Mouse (Mus musculus): ENCODE measurements at regions not wholly inside any gene's neighbourhood (a gene's known extent, or its start where the extent isn't known, plus 50 kb on each side); places are given as distances from the start of the nearest gene placed in this dataset.
A peak's percentile ranks its signal among the peaks of the same experiment; 100 is the strongest.

DNA sequence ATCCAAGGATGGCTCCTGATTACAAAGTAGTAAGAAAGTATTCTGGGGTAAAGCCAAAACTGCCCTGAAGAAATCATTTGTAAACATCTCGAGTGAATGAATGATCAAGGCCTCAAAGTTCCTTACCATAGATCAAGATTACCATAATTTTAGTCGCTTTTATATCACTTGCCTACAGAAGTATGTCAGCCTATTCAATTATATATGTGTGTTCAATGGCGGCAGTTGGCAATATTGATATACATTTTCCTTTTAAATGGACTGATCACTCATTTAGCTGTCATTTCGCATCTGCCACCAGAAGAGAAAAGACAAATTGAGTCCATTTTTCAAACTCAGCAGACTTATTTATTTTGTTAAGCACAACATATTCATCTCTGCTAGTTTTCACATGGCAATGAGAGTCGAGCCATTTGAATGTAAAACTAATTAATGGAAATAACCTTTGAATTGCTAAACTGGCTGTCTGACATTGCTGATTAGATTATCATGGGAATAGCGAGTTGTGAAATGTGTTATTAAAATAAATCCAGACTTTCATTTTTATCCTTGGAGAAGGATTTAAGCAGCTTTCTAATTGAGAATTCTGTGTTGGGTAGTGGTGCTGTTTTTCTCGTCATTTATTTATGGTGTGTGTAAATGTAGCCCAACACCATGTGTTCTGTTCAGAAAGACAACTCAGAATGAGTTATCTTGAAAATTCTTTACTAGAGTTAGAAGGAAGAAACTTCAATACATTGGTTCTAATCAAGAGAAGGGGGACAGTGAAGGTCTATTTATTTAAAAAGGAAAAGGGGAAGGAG is 350.6 kb upstream of the Clec14a start:
- no peak for DNase-seq
- Histone ChIP-seq H3K4me1 (ENCODE audit: control insufficient read depth, insufficient read depth, low read length) (no peaks in the 10 kb centered on the region), H3K9me3 (ENCODE audit: control insufficient read depth, low read length) (no peaks in the 10 kb centered on the region), H3K27me3 (ENCODE audit: control insufficient read depth, insufficient read depth, low read length) (no peaks in the 10 kb centered on the region), H3K27ac (replicated peaks; ENCODE audit: low read depth, low read length) (no peak overlapping the region), H3K4me3 (replicated peaks; ENCODE audit: low read depth, low read length) (no peak overlapping the region), H3K4me2 (ENCODE audit: low read length) (no peak overlapping the region), H3K9ac (replicated peaks; ENCODE audit: low read length) (no peak overlapping the region), H3K36me3 (ENCODE audit: control insufficient read depth, insufficient read depth, low read length) (no peaks in the 10 kb centered on the region)
- ATAC-seq (ENCODE audit: low FRiP score, low TSS enrichment): no peak
- WGBS: 73% methylated on average over 7 of the region's 7 CpGs

DNA sequence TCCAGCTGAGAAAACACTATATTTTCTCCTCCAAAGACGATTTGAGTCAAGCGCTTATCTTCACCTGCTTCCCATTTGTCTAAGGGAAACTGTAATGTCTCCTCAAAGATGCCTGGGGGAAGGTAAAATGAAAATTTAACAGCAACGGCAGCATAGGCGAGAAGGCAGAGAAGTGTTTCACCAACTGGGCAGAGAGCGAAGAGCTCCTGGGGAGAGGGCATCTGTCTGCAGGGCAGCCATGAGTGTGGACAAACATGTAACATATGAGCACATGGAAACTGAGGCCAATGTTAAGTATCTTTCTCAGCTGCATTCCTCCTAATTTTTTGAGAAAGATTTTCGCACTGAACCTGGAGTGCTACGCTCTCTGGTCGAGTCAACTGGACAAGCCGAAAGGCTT is 325.7 kb upstream of the Clec14a start:
- Histone ChIP-seq H3K4me1 (ENCODE audit: control insufficient read depth, insufficient read depth, low read length) (0 out of 2 replicates have a peak, but pooled peaks cover 10% of the 10 kb centered on the region), H3K4me2 (ENCODE audit: low read length) (no peak overlapping the region), H3K27ac (replicated peaks; ENCODE audit: low read depth, low read length) (no peak overlapping the region), H3K9ac (replicated peaks; ENCODE audit: low read length) (no peak overlapping the region), H3K27me3 (ENCODE audit: control insufficient read depth, insufficient read depth, low read length) (no peaks in the 10 kb centered on the region), H3K36me3 (ENCODE audit: control insufficient read depth, insufficient read depth, low read length) (no peaks in the 10 kb centered on the region), H3K9me3 (ENCODE audit: control insufficient read depth, low read length) (no peaks in the 10 kb centered on the region), H3K4me3 (replicated peaks; ENCODE audit: low read depth, low read length) (no peak overlapping the region)
- ATAC-seq (ENCODE audit: low FRiP score, low TSS enrichment) (no peak), DNase-seq (no peak)
- WGBS: 87% methylated on average over 9 of the region's 9 CpGs

DNA sequence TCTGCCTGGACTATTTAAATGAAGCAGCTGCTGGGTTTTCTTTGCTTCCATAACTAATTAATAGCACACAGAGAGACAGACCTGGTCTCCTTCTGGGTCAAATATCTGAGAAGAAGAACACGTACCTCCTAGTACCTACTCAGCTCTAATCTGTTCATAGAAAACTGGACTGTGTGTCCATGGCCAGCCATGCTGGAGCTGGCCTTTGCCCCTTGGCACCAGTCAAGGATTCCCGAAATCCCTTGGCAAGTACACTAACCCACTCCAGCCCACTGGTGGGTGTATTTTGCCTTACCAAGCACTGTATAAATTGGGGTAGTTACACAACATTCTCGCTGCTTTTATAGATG is 322.4 kb upstream of the Clec14a start:
- Histone ChIP-seq H3K4me3 (replicated peaks; ENCODE audit: low read depth, low read length) (no peak overlapping the region), H3K36me3 (ENCODE audit: control insufficient read depth, insufficient read depth, low read length) (no peaks in the 10 kb centered on the region), H3K4me2 (ENCODE audit: low read length) (no peak overlapping the region), H3K27me3 (ENCODE audit: control insufficient read depth, insufficient read depth, low read length) (no peaks in the 10 kb centered on the region), H3K27ac (replicated peaks; ENCODE audit: low read depth, low read length) (0 out of 2 replicates have a peak overlapping the region, but pooled peaks have one; percentile 37), H3K4me1 (ENCODE audit: control insufficient read depth, insufficient read depth, low read length) (0 out of 2 replicates have a peak, but pooled peaks cover 10% of the 10 kb centered on the region), H3K9ac (replicated peaks; ENCODE audit: low read length) (no peak overlapping the region), H3K9me3 (ENCODE audit: control insufficient read depth, low read length) (no peaks in the 10 kb centered on the region)
- 0 out of 2 replicates have a peak, but pooled peaks have one; percentile 11 for ATAC-seq (ENCODE audit: low FRiP score, low TSS enrichment)
- DNase-seq: no peak
- 77% methylated on average over 3 of the region's 3 CpGs for WGBS

DNA sequence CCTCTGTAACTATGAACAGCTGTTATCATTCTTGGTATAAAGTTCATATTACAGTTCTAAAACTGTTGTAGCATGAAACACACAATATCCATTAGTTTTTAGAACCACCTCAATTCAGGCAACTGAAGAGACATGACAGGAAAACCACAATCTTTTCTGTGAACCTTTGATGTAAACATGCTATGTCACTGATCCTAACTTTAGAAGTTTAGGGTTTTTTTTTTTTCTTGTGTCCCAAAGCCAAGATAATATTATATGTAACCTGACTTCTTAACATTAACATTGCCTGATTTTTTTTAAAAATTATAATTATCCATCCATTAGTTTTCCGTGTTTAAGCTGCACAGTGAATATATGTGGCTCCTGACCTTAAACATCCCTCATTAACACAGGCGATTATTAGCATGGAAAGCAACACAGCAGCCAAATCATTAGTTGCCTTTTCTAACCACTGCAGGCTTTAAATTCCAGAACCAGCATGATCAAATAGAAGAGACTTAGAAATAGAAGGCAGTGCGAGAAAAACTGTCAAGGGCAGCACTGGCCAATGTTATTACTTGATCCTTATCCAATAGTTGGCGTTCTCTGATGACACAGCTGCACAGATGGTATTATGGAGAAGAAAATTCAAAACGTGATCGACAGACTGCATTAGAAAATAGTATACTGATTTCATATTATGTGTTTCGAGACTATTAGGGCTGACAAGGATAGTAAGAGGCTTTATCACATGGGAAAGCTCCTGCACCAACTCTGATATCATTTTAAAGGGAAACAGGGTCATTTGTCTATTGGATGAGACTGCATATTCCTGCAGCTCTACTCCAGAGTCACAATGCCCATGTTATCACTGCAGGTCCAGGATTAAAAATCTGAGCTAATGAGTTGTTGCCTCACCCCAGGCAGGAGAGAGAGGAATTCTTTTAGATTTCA is 321.7 kb upstream of the Clec14a start:
- Histone ChIP-seq H3K9ac (replicated peaks; ENCODE audit: low read length) (no peak overlapping the region), H3K36me3 (ENCODE audit: control insufficient read depth, insufficient read depth, low read length) (no peaks in the 10 kb centered on the region), H3K27me3 (ENCODE audit: control insufficient read depth, insufficient read depth, low read length) (no peaks in the 10 kb centered on the region), H3K4me1 (ENCODE audit: control insufficient read depth, insufficient read depth, low read length) (0 out of 2 replicates have a peak, but pooled peaks cover 10% of the 10 kb centered on the region), H3K4me3 (replicated peaks; ENCODE audit: low read depth, low read length) (no peak overlapping the region), H3K27ac (replicated peaks; ENCODE audit: low read depth, low read length) (0 out of 2 replicates have a peak overlapping the region, but pooled peaks have one; percentile 37), H3K4me2 (ENCODE audit: low read length) (no peak overlapping the region), H3K9me3 (ENCODE audit: control insufficient read depth, low read length) (no peaks in the 10 kb centered on the region)
- 62% methylated on average over 7 of the region's 7 CpGs for WGBS
- DNase-seq (peak; percentile 45), ATAC-seq (ENCODE audit: low FRiP score, low TSS enrichment) (peak; percentile 58; the same call in 1 of the 2 replicates)

DNA sequence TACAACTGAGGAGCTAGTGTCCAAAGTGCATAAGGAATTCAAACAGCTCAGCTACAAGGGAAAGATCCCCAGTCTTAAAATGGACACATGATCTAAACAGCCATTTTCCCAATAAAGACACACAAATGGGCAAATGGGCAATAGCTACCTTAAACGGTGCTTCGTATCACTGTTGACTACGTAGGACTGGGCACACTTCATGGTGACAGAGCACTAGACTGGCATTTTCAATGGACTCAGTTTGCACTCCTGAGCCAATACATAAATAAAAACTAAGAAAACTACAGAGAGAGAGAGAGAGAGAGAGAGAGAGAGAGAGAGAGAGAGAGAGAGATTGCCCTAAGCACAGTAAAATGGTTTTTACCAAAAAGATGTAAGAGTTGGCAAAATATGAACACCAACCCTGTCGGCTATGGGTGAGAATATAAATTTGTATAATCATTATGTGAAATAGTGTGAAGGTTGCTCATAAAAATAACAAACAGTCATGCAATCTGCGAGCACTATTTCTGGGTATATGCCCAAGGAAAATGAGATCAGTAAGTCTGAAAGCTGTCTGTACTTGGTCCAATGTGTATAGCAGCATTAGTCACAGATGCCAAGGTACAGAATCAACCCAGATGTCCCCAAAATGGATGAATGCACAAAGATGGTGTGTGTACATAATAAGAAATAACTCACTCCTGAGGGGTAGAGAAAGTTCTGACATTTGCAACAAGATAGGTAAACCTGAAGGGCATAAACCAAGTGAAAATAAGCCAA is 312.9 kb upstream of the Clec14a start:
- Histone ChIP-seq H3K4me3 (replicated peaks; ENCODE audit: low read depth, low read length) (no peak overlapping the region), H3K36me3 (ENCODE audit: control insufficient read depth, insufficient read depth, low read length) (no peaks in the 10 kb centered on the region), H3K4me1 (ENCODE audit: control insufficient read depth, insufficient read depth, low read length) (no peaks in the 10 kb centered on the region), H3K4me2 (ENCODE audit: low read length) (no peak overlapping the region), H3K27me3 (ENCODE audit: control insufficient read depth, insufficient read depth, low read length) (no peaks in the 10 kb centered on the region), H3K9me3 (ENCODE audit: control insufficient read depth, low read length) (no peaks in the 10 kb centered on the region), H3K9ac (replicated peaks; ENCODE audit: low read length) (no peak overlapping the region), H3K27ac (replicated peaks; ENCODE audit: low read depth, low read length) (no peak overlapping the region)
- 95% methylated on average over 5 of the region's 5 CpGs for WGBS
- ATAC-seq (ENCODE audit: low FRiP score, low TSS enrichment) (no peak), DNase-seq (no peak)

DNA sequence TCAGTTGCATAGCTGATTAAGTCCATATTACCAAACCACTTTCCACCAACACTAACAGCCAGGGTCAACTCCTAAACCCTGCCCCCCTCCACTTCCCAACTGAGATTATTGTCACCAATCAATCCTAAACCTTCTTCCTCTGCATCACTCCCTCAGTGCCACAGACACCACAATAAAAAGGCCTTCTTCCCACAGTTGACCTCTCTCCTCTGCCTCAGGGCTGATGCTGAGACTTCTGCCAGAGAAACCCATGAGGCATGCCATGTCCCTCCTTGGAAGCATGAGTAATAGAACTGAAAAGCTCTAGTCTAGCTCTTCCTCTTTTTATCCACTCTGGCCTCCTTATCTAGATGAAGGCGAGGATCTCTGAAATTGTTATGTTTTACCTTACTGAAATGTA is 300.0 kb upstream of the Clec14a start:
- H3K27ac ChIP-seq (replicated peaks; ENCODE audit: low read depth, low read length): no peak overlapping the region
- H3K9me3 ChIP-seq (ENCODE audit: control insufficient read depth, low read length): no peaks in the 10 kb centered on the region
- H3K36me3 ChIP-seq (ENCODE audit: control insufficient read depth, insufficient read depth, low read length): no peaks in the 10 kb centered on the region
- no peak overlapping the region for H3K4me2 ChIP-seq (ENCODE audit: low read length)
- H3K9ac ChIP-seq (replicated peaks; ENCODE audit: low read length): no peak overlapping the region
- 95% methylated on average over 1 of the region's 1 CpGs for WGBS
- DNase-seq (no peak), ATAC-seq (ENCODE audit: low FRiP score, low TSS enrichment) (no peak)
- H3K4me1 ChIP-seq (ENCODE audit: control insufficient read depth, insufficient read depth, low read length): no peaks in the 10 kb centered on the region
- H3K4me3 ChIP-seq (replicated peaks; ENCODE audit: low read depth, low read length): no peak overlapping the region
- no peaks in the 10 kb centered on the region for H3K27me3 ChIP-seq (ENCODE audit: control insufficient read depth, insufficient read depth, low read length)

DNA sequence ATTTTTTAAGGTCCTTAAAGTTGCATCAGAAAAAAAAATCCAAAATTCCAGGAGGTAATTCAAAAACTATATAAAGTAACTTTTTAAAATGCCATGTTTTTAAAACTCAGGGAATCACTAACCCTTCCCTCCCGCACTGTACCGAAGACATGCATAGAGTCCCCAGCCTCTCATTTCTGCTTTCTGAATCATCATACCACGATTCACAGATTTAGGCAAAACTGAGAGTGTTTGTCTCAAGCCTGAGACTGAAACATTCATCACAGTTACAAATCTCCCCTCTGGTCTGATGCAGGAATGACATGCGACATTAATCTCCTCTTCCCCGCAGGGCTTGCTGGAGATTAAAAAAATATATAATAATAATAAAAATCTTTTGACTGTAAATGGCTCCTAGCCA is 291.8 kb upstream of the Clec14a start:
- Histone ChIP-seq H3K27ac (replicated peaks; ENCODE audit: low read depth, low read length) (no peak overlapping the region), H3K4me3 (replicated peaks; ENCODE audit: low read depth, low read length) (no peak overlapping the region), H3K9me3 (ENCODE audit: control insufficient read depth, low read length) (no peaks in the 10 kb centered on the region), H3K27me3 (ENCODE audit: control insufficient read depth, insufficient read depth, low read length) (no peaks in the 10 kb centered on the region), H3K9ac (replicated peaks; ENCODE audit: low read length) (no peak overlapping the region), H3K4me2 (ENCODE audit: low read length) (no peak overlapping the region), H3K36me3 (ENCODE audit: control insufficient read depth, insufficient read depth, low read length) (no peaks in the 10 kb centered on the region), H3K4me1 (ENCODE audit: control insufficient read depth, insufficient read depth, low read length) (no peaks in the 10 kb centered on the region)
- WGBS: 81% methylated on average over 5 of the region's 5 CpGs
- DNase-seq (no peak), ATAC-seq (ENCODE audit: low FRiP score, low TSS enrichment) (no peak)

DNA sequence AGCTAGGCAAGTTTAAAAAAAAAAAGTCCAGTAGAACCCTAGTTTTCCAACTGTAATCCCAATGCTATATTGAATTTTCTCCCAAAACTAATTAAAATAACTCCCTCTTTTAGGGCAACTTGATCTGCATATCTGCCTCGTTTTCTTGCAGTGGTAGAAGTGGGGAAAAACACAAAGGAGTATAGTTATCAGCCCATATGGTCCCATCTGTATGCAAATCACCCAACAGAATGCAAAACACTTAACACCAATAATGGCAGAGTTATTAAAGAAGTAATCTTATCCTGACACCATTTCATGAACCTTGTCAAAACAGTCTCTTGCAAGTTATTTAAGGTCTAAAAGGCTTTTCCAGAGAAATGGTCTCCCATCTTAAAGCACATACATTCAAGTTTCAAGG is 290.7 kb upstream of the Clec14a start:
- ATAC-seq (ENCODE audit: low FRiP score, low TSS enrichment): no peak

More for the DNA sequence above, 290.7 kb upstream of the Clec14a start:
- DNase-seq: no peak
- Histone ChIP-seq H3K27me3 (ENCODE audit: control insufficient read depth, insufficient read depth, low read length) (no peaks in the 10 kb centered on the region), H3K9ac (replicated peaks; ENCODE audit: low read length) (no peak overlapping the region), H3K27ac (replicated peaks; ENCODE audit: low read depth, low read length) (no peak overlapping the region), H3K36me3 (ENCODE audit: control insufficient read depth, insufficient read depth, low read length) (no peaks in the 10 kb centered on the region), H3K4me1 (ENCODE audit: control insufficient read depth, insufficient read depth, low read length) (no peaks in the 10 kb centered on the region), H3K4me2 (ENCODE audit: low read length) (no peak overlapping the region), H3K4me3 (replicated peaks; ENCODE audit: low read depth, low read length) (no peak overlapping the region), H3K9me3 (ENCODE audit: control insufficient read depth, low read length) (no peaks in the 10 kb centered on the region)
- 33% methylated on average over 1 of the region's 1 CpGs for WGBS

Measured in midbrain, embryonic 14.5 days (tissue).